Mouse (Mus musculus): ENCODE data around the gene Gga2. TPM values are rescaled to one million over a fixed set of nuclear protein-coding genes. Genes with fewer than 3 reads are reported as not detected.
A peak's percentile ranks its signal among the peaks of the same experiment; 100 is the strongest.

The Gga2 gene
- polyA plus RNA-seq, 1 experiment, result not detected

- no peak for TF ChIP-seq POLR2A (IDR thresholded peaks at IDR 0.05; ENCODE audit: insufficient read depth, low read depth, low read length)
- TF ChIP-seq CTCF (IDR thresholded peaks at IDR 0.05; ENCODE audit: insufficient read depth, low read depth, low read length), result no peak
- 88% methylated on average over 9 of the region's 9 CpGs for WGBS
Observed at GRCm38 (mm10) chr7:121970250-121970649, 50.8 kb downstream of the Gga2 start.

GRCm38 (mm10) chr7:121968816-121969215 lies 52.2 kb downstream of the Gga2 start:
- WGBS, result 92% methylated on average over 9 of the region's 9 CpGs
- Histone ChIP-seq H3K27ac (ENCODE audit: insufficient read depth, low read depth, low read length) (no peak overlapping the region), H3K4me1 (ENCODE audit: control insufficient read depth, insufficient read depth, low read length) (no peaks in the 10 kb centered on the region), H3K4me3 (ENCODE audit: insufficient read depth, low read depth, low read length) (no peak overlapping the region)
- TF ChIP-seq POLR2A (IDR thresholded peaks at IDR 0.05; ENCODE audit: insufficient read depth, low read depth, low read length) (no peak), CTCF (IDR thresholded peaks at IDR 0.05; ENCODE audit: insufficient read depth, low read depth, low read length) (no peak)

More at GRCm38 (mm10) chr7:121970250-121970649, 50.8 kb downstream of the Gga2 start:
- no peaks in the 10 kb centered on the region for H3K4me1 ChIP-seq (ENCODE audit: control insufficient read depth, insufficient read depth, low read length)
- H3K27ac ChIP-seq (ENCODE audit: insufficient read depth, low read depth, low read length), result no peak overlapping the region
- no peak overlapping the region for H3K4me3 ChIP-seq (ENCODE audit: insufficient read depth, low read depth, low read length)

GRCm38 (mm10) chr7:121968242-121968641 lies 52.8 kb downstream of the Gga2 start:
- WGBS, result 87% methylated on average over 8 of the region's 8 CpGs
- Histone ChIP-seq H3K4me3 (ENCODE audit: insufficient read depth, low read depth, low read length) (no peak overlapping the region), H3K27ac (ENCODE audit: insufficient read depth, low read depth, low read length) (no peak overlapping the region), H3K4me1 (ENCODE audit: control insufficient read depth, insufficient read depth, low read length) (no peaks in the 10 kb centered on the region)
- no peak for TF ChIP-seq CTCF (IDR thresholded peaks at IDR 0.05; ENCODE audit: insufficient read depth, low read depth, low read length)
- no peak for TF ChIP-seq POLR2A (IDR thresholded peaks at IDR 0.05; ENCODE audit: insufficient read depth, low read depth, low read length)

GRCm38 (mm10) chr7:121966169-121966568 lies 54.9 kb downstream of the Gga2 start:
- H3K27ac ChIP-seq (ENCODE audit: insufficient read depth, low read depth, low read length), result no peak overlapping the region
- no peaks in the 10 kb centered on the region for H3K4me1 ChIP-seq (ENCODE audit: control insufficient read depth, insufficient read depth, low read length)
- TF ChIP-seq POLR2A (IDR thresholded peaks at IDR 0.05; ENCODE audit: insufficient read depth, low read depth, low read length) (no peak), CTCF (IDR thresholded peaks at IDR 0.05; ENCODE audit: insufficient read depth, low read depth, low read length) (no peak)
- 87% methylated on average over 7 of the region's 7 CpGs for WGBS
- H3K4me3 ChIP-seq (ENCODE audit: insufficient read depth, low read depth, low read length), result no peak overlapping the region

- H3K27ac ChIP-seq (ENCODE audit: insufficient read depth, low read depth, low read length), result no peak overlapping the region
- TF ChIP-seq POLR2A (IDR thresholded peaks at IDR 0.05; ENCODE audit: insufficient read depth, low read depth, low read length), result no peak
- TF ChIP-seq CTCF (IDR thresholded peaks at IDR 0.05; ENCODE audit: insufficient read depth, low read depth, low read length), result no peak
- WGBS, result 64% methylated on average over 6 of the region's 6 CpGs
- no peaks in the 10 kb centered on the region for H3K4me1 ChIP-seq (ENCODE audit: control insufficient read depth, insufficient read depth, low read length)
- H3K4me3 ChIP-seq (ENCODE audit: insufficient read depth, low read depth, low read length), result no peak overlapping the region
Observed at GRCm38 (mm10) chr7:121963883-121964398, 57.1 kb downstream of the Gga2 start.

- TF ChIP-seq CTCF (IDR thresholded peaks at IDR 0.05; ENCODE audit: insufficient read depth, low read depth, low read length), result no peak
- no peak for TF ChIP-seq POLR2A (IDR thresholded peaks at IDR 0.05; ENCODE audit: insufficient read depth, low read depth, low read length)
- 85% methylated on average over 3 of the region's 3 CpGs for WGBS
- Histone ChIP-seq H3K4me3 (ENCODE audit: insufficient read depth, low read depth, low read length) (no peak overlapping the region), H3K27ac (ENCODE audit: insufficient read depth, low read depth, low read length) (no peak overlapping the region), H3K4me1 (ENCODE audit: control insufficient read depth, insufficient read depth, low read length) (no peaks in the 10 kb centered on the region)
Observed at GRCm38 (mm10) chr7:121962571-121962959, 58.5 kb downstream of the Gga2 start.

GRCm38 (mm10) chr7:121961913-121962570 lies 59.0 kb downstream of the Gga2 start:
- no peak overlapping the region for H3K4me3 ChIP-seq (ENCODE audit: insufficient read depth, low read depth, low read length)
- no peaks in the 10 kb centered on the region for H3K4me1 ChIP-seq (ENCODE audit: control insufficient read depth, insufficient read depth, low read length)
- 86% methylated on average over 7 of the region's 7 CpGs for WGBS
- H3K27ac ChIP-seq (ENCODE audit: insufficient read depth, low read depth, low read length), result no peak overlapping the region
- TF ChIP-seq POLR2A (IDR thresholded peaks at IDR 0.05; ENCODE audit: insufficient read depth, low read depth, low read length) (no peak), CTCF (IDR thresholded peaks at IDR 0.05; ENCODE audit: insufficient read depth, low read depth, low read length) (no peak)

GRCm38 (mm10) chr7:121955802-121956201 lies 65.2 kb downstream of the Gga2 start:
- Histone ChIP-seq H3K4me3 (ENCODE audit: insufficient read depth, low read depth, low read length) (no peak overlapping the region), H3K27ac (ENCODE audit: insufficient read depth, low read depth, low read length) (peak overlapping the region; percentile 49), H3K4me1 (ENCODE audit: control insufficient read depth, insufficient read depth, low read length) (peaks cover 17% of the 10 kb centered on the region)
- WGBS, result 72% methylated on average over 12 of the region's 12 CpGs
- TF ChIP-seq POLR2A (IDR thresholded peaks at IDR 0.05; ENCODE audit: insufficient read depth, low read depth, low read length) (no peak), CTCF (IDR thresholded peaks at IDR 0.05; ENCODE audit: insufficient read depth, low read depth, low read length) (no peak)

- TF ChIP-seq POLR2A (IDR thresholded peaks at IDR 0.05; ENCODE audit: insufficient read depth, low read depth, low read length) (no peak), CTCF (IDR thresholded peaks at IDR 0.05; ENCODE audit: insufficient read depth, low read depth, low read length) (no peak)
- 56% methylated on average over 11 of the region's 11 CpGs for WGBS
- H3K27ac ChIP-seq (ENCODE audit: insufficient read depth, low read depth, low read length), result peak overlapping the region; percentile 49
- H3K4me1 ChIP-seq (ENCODE audit: control insufficient read depth, insufficient read depth, low read length), result peaks cover 17% of the 10 kb centered on the region
- no peak overlapping the region for H3K4me3 ChIP-seq (ENCODE audit: insufficient read depth, low read depth, low read length)
Observed at GRCm38 (mm10) chr7:121954891-121955669, 65.9 kb downstream of the Gga2 start.
